Mouse (Mus musculus) stomach, postnatal 0 days (tissue): ENCODE measurements at regions not wholly inside any gene's neighbourhood (a gene's known extent, or its start where the extent isn't known, plus 50 kb on each side); places are given as distances from the start of the nearest gene placed in this dataset.

Source experiments
- CTCF ChIP-seq: IDR thresholded peaks from 2 replicates; pipeline ENCODE4 v1.5.1; 2016; ENCODE audit warnings: antibody characterized with exemption, low read depth, mild to moderate bottlenecking, moderate library complexity
- EP300 ChIP-seq: optimal IDR thresholded peaks from 2 replicates; pipeline ENCODE3; 2016; ENCODE audit warnings: antibody characterized with exemption

- TF ChIP-seq CTCF (no peak), EP300 (no peak)
These were observed 499.7 kb upstream of the Dab2 start for GRCm38 (mm10) chr15:5799917-5800316.
